Mouse (Mus musculus): ENCODE measurements around the gene Clstn2. TPM values are rescaled to one million over a fixed set of nuclear protein-coding genes. Genes with fewer than 3 reads are reported as not detected.
A peak's percentile ranks its signal among the peaks of the same experiment; 100 is the strongest.

Clstn2 gene
- polyA plus RNA-seq, 1 experiment from 2014 or later: 2.8 TPM

- Histone ChIP-seq H3K27me3 (no peaks in the 10 kb centered on the region), H3K9ac (no peak overlapping the region), H3K9me3 (no peaks in the 10 kb centered on the region), H3K27ac (no peak overlapping the region), H3K4me2 (no peak overlapping the region), H3K4me1 (no peaks in the 10 kb centered on the region; the same call in 1 of the 2 replicates), H3K36me3 (replicated peaks) (no peaks in the 10 kb centered on the region), H3K4me3 (replicated peaks) (no peak overlapping the region)
- no peak for ATAC-seq (ENCODE audit: low FRiP score)
- 84% methylated on average over 5 of the region's 5 CpGs for WGBS
These were observed 430.5 kb downstream of the Clstn2 start for GRCm38 (mm10) chr9:97602476-97602875.

GRCm38 (mm10) chr9:97599006-97599405 lies 434.0 kb downstream of the Clstn2 start:
- ATAC-seq (ENCODE audit: low FRiP score): no peak
- no peak overlapping the region for H3K27ac ChIP-seq
- H3K27me3 ChIP-seq: no peaks in the 10 kb centered on the region
- no peak overlapping the region for H3K4me3 ChIP-seq (replicated peaks)
- no peaks in the 10 kb centered on the region for H3K36me3 ChIP-seq (replicated peaks)
- no peak overlapping the region for H3K4me2 ChIP-seq
- H3K4me1 ChIP-seq: no peaks in the 10 kb centered on the region; the same call in 1 of the 2 replicates
- 97% methylated on average over 3 of the region's 3 CpGs for WGBS
- no peaks in the 10 kb centered on the region for H3K9me3 ChIP-seq
- no peak overlapping the region for H3K9ac ChIP-seq

- Histone ChIP-seq H3K27ac (no peak overlapping the region), H3K27me3 (no peaks in the 10 kb centered on the region), H3K9me3 (no peaks in the 10 kb centered on the region), H3K4me2 (no peak overlapping the region), H3K9ac (no peak overlapping the region), H3K36me3 (replicated peaks) (no peaks in the 10 kb centered on the region), H3K4me1 (no peaks in the 10 kb centered on the region), H3K4me3 (replicated peaks) (no peak overlapping the region)
- no peak for ATAC-seq (ENCODE audit: low FRiP score)
- WGBS: 91% methylated on average over 4 of the region's 4 CpGs
These were observed 442.3 kb downstream of the Clstn2 start for GRCm38 (mm10) chr9:97590712-97591111.

DNA sequence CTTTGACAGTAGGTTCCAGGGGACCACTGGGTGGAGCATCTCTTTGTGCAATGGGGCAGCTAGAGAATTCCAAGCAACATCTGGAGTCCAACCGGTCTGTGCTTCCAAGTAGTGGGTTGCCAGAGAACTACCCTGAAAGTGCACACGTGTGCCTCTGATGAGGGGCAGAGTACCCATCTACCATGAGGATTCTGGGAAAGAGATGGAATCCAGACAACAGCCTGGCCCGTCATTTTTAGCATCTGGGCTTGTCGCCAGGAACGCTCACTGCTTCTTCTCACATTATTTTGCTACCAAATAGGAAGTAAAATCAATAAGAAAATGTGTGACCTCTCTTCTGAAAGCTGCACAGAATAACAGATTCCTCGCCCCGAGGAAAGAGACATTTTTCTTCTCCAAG lies 462.1 kb downstream of the Clstn2 start:
- Histone ChIP-seq H3K4me2 (no peak overlapping the region), H3K27ac (no peak overlapping the region), H3K9ac (no peak overlapping the region), H3K36me3 (replicated peaks) (no peaks in the 10 kb centered on the region), H3K27me3 (no peaks in the 10 kb centered on the region), H3K4me3 (replicated peaks) (no peak overlapping the region), H3K9me3 (no peaks in the 10 kb centered on the region), H3K4me1 (no peaks in the 10 kb centered on the region; the same call in 1 of the 2 replicates)
- 82% methylated on average over 7 of the region's 7 CpGs for WGBS
- ATAC-seq (ENCODE audit: low FRiP score): no peak

GRCm38 (mm10) chr9:97563121-97563520 lies 469.9 kb downstream of the Clstn2 start:
- ATAC-seq (ENCODE audit: low FRiP score): no peak
- no peak overlapping the region for H3K4me3 ChIP-seq (replicated peaks)
- H3K27ac ChIP-seq: no peak overlapping the region
- H3K4me2 ChIP-seq: no peak overlapping the region
- WGBS: 90% methylated on average over 6 of the region's 6 CpGs
- H3K27me3 ChIP-seq: no peaks in the 10 kb centered on the region
- H3K36me3 ChIP-seq (replicated peaks): no peaks in the 10 kb centered on the region
- no peaks in the 10 kb centered on the region for H3K9me3 ChIP-seq
- H3K9ac ChIP-seq: no peak overlapping the region
- H3K4me1 ChIP-seq: 0 out of 2 replicates have a peak, but pooled peaks cover 2% of the 10 kb centered on the region

DNA sequence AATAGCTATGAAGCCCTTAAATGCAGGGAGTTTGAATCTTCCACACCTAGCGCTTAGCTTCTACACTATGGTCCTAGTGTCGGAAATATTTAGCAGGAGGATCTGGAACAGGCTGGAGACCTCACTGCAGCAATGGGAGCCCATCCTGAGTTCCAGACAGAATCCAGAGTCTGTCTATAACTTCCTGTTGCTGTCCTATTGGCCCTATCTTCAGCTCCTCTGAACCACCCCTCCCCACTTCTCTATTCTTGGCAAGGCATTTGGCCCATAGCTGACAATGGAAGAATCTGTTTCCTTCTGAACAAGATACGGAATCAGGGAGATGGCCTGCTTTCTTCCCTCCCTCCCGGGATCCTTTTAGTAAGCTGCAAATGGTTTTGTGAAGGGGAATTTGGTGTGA lies 488.6 kb downstream of the Clstn2 start:
- H3K4me3 ChIP-seq (replicated peaks): no peak overlapping the region
- H3K27me3 ChIP-seq: no peaks in the 10 kb centered on the region
- 83% methylated on average over 4 of the region's 4 CpGs for WGBS
- H3K9ac ChIP-seq: no peak overlapping the region
- no peaks in the 10 kb centered on the region for H3K9me3 ChIP-seq
- no peak overlapping the region for H3K27ac ChIP-seq
- no peak for ATAC-seq (ENCODE audit: low FRiP score)
- no peak overlapping the region for H3K4me2 ChIP-seq
- H3K4me1 ChIP-seq: peaks cover 5% of the 10 kb centered on the region; the same call in 1 of the 2 replicates
- H3K36me3 ChIP-seq (replicated peaks): no peaks in the 10 kb centered on the region

DNA sequence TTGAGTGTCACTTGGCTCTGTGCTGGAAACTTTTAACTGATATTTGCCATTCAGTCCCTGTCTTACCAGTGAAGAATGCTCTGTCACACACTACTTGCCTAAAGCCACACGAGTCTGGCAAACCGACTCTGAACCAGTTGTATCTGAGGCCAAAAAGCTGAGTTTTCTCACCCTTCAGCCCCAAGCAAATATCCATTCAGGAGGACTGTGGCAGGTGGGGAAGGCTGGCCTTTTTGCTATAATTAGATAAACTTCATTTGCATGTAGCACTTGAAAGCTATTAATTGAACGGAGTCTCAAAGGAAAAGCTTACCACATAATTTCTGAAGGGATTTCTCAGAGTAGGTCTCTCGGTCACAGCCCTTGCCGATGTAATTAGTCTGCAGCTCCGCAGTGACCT lies 491.6 kb downstream of the Clstn2 start:
- 0 out of 2 replicates have a peak, but pooled peaks have one; percentile 27 for ATAC-seq (ENCODE audit: low FRiP score)
- no peak overlapping the region for H3K4me2 ChIP-seq

DNA sequence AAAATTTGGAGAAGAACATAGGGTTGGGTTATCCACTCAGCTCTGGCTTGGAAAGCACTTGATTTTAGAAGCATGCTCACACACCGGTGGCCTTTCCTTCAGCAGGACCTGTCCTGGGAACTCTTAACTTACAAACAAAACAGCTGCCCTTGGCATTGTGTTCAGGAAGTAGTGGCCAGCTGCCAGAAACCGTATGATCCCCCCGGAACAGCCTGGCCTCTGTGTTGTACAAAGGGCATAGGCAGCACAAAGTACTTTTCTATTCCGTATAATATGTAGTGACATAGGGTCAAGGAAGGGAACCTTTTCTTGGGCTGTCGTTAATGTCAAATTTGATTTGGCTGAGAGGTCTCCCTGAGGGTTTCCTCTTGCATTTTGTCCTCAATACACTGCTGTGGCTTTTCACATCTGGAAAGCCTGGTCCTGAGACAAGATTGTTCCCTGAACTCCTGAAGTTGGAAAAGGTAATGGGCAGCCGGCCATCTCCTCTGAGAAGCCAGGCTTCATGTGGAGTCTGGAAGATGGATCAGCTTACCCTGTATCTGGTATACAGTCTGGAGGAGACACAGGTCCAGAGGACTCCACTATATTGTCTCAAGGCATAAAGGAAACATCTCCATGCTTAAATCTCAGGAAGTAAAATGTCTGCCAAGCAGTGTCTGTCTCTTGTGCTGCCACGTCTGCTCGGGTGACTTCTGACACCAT lies 494.8 kb downstream of the Clstn2 start:
- H3K9me3 ChIP-seq: no peaks in the 10 kb centered on the region

More for the DNA sequence above, 491.6 kb downstream of the Clstn2 start:
- no peak overlapping the region for H3K4me3 ChIP-seq (replicated peaks)
- H3K4me1 ChIP-seq: peaks cover 5% of the 10 kb centered on the region; the same call in 1 of the 2 replicates
- WGBS: 45% methylated on average over 6 of the region's 6 CpGs
- no peak overlapping the region for H3K27ac ChIP-seq
- H3K27me3 ChIP-seq: no peaks in the 10 kb centered on the region
- no peaks in the 10 kb centered on the region for H3K9me3 ChIP-seq
- no peak overlapping the region for H3K9ac ChIP-seq
- no peaks in the 10 kb centered on the region for H3K36me3 ChIP-seq (replicated peaks)

DNA sequence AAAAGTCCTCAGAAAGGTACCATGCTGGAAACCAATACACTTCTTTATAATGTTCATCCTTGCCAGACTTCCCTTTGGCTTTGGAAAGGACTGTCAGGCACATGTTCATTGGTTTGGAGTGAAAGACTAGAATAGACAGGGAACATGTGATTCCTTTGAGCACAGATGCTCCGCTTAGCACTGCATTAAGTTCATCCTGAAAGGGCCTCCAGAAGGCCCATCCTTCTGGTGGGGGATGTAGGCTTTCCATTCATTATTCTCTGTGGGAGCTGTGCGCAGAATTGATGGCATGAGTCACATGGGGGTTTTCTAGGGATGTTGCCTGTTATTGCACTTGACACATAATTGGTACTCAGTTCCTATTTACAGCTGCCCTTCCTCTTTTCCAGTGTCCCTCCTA lies 498.8 kb downstream of the Clstn2 start:
- Histone ChIP-seq H3K4me3 (replicated peaks) (no peak overlapping the region), H3K4me2 (no peak overlapping the region), H3K9ac (no peak overlapping the region), H3K9me3 (no peaks in the 10 kb centered on the region), H3K36me3 (replicated peaks) (no peaks in the 10 kb centered on the region), H3K27me3 (no peaks in the 10 kb centered on the region), H3K4me1 (no peaks in the 10 kb centered on the region; the same call in 1 of the 2 replicates), H3K27ac (no peak overlapping the region)
- ATAC-seq (ENCODE audit: low FRiP score): no peak
- 93% methylated on average over 2 of the region's 2 CpGs for WGBS

More for the DNA sequence above, 494.8 kb downstream of the Clstn2 start:
- Histone ChIP-seq H3K4me2 (no peak overlapping the region), H3K4me1 (peaks cover 5% of the 10 kb centered on the region; the same call in 1 of the 2 replicates), H3K36me3 (replicated peaks) (no peaks in the 10 kb centered on the region), H3K27ac (no peak overlapping the region), H3K4me3 (replicated peaks) (no peak overlapping the region), H3K9ac (no peak overlapping the region), H3K27me3 (no peaks in the 10 kb centered on the region)
- WGBS: 60% methylated on average over 8 of the region's 8 CpGs
- ATAC-seq (ENCODE audit: low FRiP score): no peak

DNA sequence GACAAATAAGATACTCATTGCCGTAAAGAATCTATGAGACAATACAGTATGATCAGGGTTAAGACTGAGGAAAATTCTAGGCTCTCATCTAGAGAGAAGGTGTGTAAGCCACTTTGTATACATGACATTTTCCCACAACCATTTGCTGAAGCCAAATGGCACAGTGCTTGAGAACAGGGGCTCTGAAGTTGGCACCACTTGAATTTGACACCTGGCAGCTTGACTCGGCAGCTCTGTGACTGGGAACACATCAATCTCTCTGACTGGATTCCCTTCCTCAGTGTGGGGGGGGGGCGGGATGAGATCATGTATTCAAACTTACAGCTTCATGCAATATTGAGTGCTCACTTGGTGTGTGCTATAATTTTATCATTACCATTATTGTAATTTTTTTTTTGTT lies 499.7 kb downstream of the Clstn2 start:
- no peak overlapping the region for H3K4me3 ChIP-seq (replicated peaks)
- no peak for ATAC-seq (ENCODE audit: low FRiP score)
- no peaks in the 10 kb centered on the region; the same call in 1 of the 2 replicates for H3K4me1 ChIP-seq
- WGBS: 93% methylated on average over 3 of the region's 3 CpGs
- H3K27ac ChIP-seq: no peak overlapping the region
- H3K9me3 ChIP-seq: no peaks in the 10 kb centered on the region
- H3K9ac ChIP-seq: no peak overlapping the region
- H3K27me3 ChIP-seq: no peaks in the 10 kb centered on the region
- H3K4me2 ChIP-seq: no peak overlapping the region
- no peaks in the 10 kb centered on the region for H3K36me3 ChIP-seq (replicated peaks)

DNA sequence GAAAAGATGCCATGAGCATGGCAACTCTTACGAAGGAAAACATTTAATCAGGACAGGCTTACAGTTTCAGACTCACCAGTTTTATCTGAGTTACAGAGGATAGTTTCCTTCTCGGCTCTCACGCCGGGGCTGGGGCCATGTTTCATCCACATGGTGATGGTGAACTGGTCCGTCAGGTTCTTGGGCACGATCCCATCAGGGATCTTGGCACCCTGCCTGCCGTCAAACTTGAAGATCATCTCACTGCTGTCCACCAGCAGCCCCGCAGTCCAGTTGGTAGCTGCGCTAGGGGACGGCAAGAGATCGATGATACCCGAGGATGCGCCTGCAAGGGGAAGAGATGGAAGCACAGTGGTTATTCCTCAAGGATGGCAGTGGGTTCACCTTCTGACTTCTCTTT lies 500.4 kb downstream of the Clstn2 start:
- Histone ChIP-seq H3K27me3 (no peaks in the 10 kb centered on the region), H3K27ac (no peak overlapping the region), H3K9me3 (no peaks in the 10 kb centered on the region), H3K9ac (no peak overlapping the region), H3K36me3 (replicated peaks) (no peaks in the 10 kb centered on the region), H3K4me3 (replicated peaks) (no peak overlapping the region), H3K4me1 (no peaks in the 10 kb centered on the region), H3K4me2 (no peak overlapping the region)
- ATAC-seq (ENCODE audit: low FRiP score): no peak
- 96% methylated on average over 13 of the region's 13 CpGs for WGBS

GRCm38 (mm10) chr9:97527926-97528325 lies 505.1 kb downstream of the Clstn2 start:
- no peaks in the 10 kb centered on the region for H3K36me3 ChIP-seq (replicated peaks)
- H3K27ac ChIP-seq: no peak overlapping the region
- H3K9ac ChIP-seq: no peak overlapping the region
- no peak overlapping the region for H3K4me2 ChIP-seq
- no peak for ATAC-seq (ENCODE audit: low FRiP score)
- no peak overlapping the region for H3K4me3 ChIP-seq (replicated peaks)
- H3K9me3 ChIP-seq: no peaks in the 10 kb centered on the region
- H3K4me1 ChIP-seq: no peaks in the 10 kb centered on the region
- H3K27me3 ChIP-seq: no peaks in the 10 kb centered on the region
- 95% methylated on average over 1 of the region's 1 CpGs for WGBS

DNA sequence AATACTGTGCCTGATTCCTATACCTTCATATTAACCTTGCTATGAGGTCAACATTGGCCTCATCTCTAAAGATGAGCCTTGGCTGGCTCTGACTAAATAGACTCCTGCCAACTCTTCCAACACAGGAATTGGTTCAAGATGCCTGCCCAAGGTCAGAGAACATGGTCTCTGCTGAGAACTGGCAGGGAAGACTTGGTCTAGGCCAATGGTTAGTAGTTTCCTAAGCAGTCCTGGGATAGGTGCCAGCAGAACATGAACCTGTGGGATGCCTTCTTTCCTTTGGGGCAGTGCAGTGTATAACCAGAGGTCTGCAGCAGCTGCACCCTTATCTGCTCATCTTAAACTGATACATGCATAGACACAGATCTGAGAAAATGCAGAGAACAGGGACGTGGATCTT lies 505.7 kb downstream of the Clstn2 start:
- Histone ChIP-seq H3K4me1 (no peaks in the 10 kb centered on the region), H3K27me3 (no peaks in the 10 kb centered on the region), H3K9me3 (no peaks in the 10 kb centered on the region), H3K4me3 (replicated peaks) (no peak overlapping the region), H3K27ac (no peak overlapping the region), H3K4me2 (no peak overlapping the region), H3K9ac (no peak overlapping the region), H3K36me3 (replicated peaks) (no peaks in the 10 kb centered on the region)
- ATAC-seq (ENCODE audit: low FRiP score): no peak
- WGBS: 92% methylated on average over 1 of the region's 1 CpGs

Measured in forebrain, embryonic 12.5 days (tissue).